Mouse (Mus musculus) testis, adult 2 months (tissue): ENCODE data around the gene Brap. TPM values are rescaled to one million over a fixed set of nuclear protein-coding genes. Genes with fewer than 3 reads are reported as not detected.
"Not testable (repeated sequence)": the region's sequence is repeated elsewhere in the genome, so short reads cannot be mapped to it uniquely, and the experiment has no call there.

Experiments
- H3K27ac ChIP-seq: fragments of 200-500 bp; 2 replicates; pipeline ENCODE4 v1.5.1; 2012; ENCODE audit warnings: low read depth, low read length; ENCODE audit not compliant: control insufficient read depth, insufficient read depth
- H3K27me3 ChIP-seq: fragments of 200-500 bp; 2 replicates; pipeline ENCODE4 v1.6.1; 2012; ENCODE audit warnings: mild to moderate bottlenecking, low read length, moderate library complexity; ENCODE audit not compliant: control insufficient read depth, insufficient read depth
- H3K36me3 ChIP-seq: fragments of 200-500 bp; 2 replicates; pipeline ENCODE4 v1.6.1; 2012; ENCODE audit warnings: mild to moderate bottlenecking, low read length; ENCODE audit not compliant: control insufficient read depth, insufficient read depth
- H3K4me1 ChIP-seq: fragments of 200-500 bp; 2 replicates; pipeline ENCODE4 v1.6.1; 2012; ENCODE audit warnings: low read length; ENCODE audit not compliant: control insufficient read depth, insufficient read depth
- H3K4me3 ChIP-seq: fragments of 200-500 bp; 2 replicates; pipeline ENCODE4 v1.5.1; 2012; ENCODE audit warnings: low read depth, mild to moderate bottlenecking, low read length, moderate library complexity, mixed read lengths; ENCODE audit not compliant: control insufficient read depth
- CTCF ChIP-seq: fragments of 200-500 bp; IDR thresholded peaks from 2 replicates; pipeline ENCODE4 v1.5.1; 2012; ENCODE audit warnings: low read depth, mild to moderate bottlenecking, inconsistent platforms, low read length, moderate library complexity; ENCODE audit not compliant: control insufficient read depth, insufficient read depth, insufficient replicate concordance
- POLR2A ChIP-seq: fragments of 200-500 bp; IDR thresholded peaks from 2 replicates; pipeline ENCODE4 v1.6.1; 2012; ENCODE audit warnings: low read depth, mild to moderate bottlenecking, inconsistent platforms, low read length, moderate library complexity; ENCODE audit not compliant: control insufficient read depth
- polyA plus RNA-seq: library from polyadenylated mRNA; depleted of rRNA; stranded (reverse); fragments of >200 nt; gene quantifications from 2 replicates; pipeline ENCODE4 v1.2.3, GENCODE M21; 2012

Brap gene
- polyA plus RNA-seq, 1 experiment = 116 TPM

GRCm38 (mm10) chr5:121632804-121633203, 27.6 kb upstream of the Brap start:
- Histone ChIP-seq H3K27ac (no peak overlapping the region), H3K4me3 (no peak overlapping the region), H3K27me3 (no peaks in the 10 kb centered on the region), H3K36me3 (no peaks in the 10 kb centered on the region), H3K4me1 (no peaks in the 10 kb centered on the region)
- TF ChIP-seq CTCF (no peak), POLR2A (no peak)

GRCm38 (mm10) chr5:121634668-121635067, 25.7 kb upstream of the Brap start:
- H3K36me3 ChIP-seq = no peaks in the 10 kb centered on the region; the same call in 1 of the 2 replicates
- no peaks in the 10 kb centered on the region for H3K27me3 ChIP-seq
- H3K4me3 ChIP-seq = no peak overlapping the region
- no peak overlapping the region for H3K27ac ChIP-seq
- TF ChIP-seq CTCF = no peak
- no peak for TF ChIP-seq POLR2A
- H3K4me1 ChIP-seq = no peaks in the 10 kb centered on the region

GRCm38 (mm10) chr5:121637296-121637695, 23.1 kb upstream of the Brap start:
- H3K4me3 ChIP-seq = no peak overlapping the region
- H3K36me3 ChIP-seq = no peaks in the 10 kb centered on the region; the same call in 1 of the 2 replicates
- no peaks in the 10 kb centered on the region for H3K27me3 ChIP-seq
- H3K4me1 ChIP-seq = no peaks in the 10 kb centered on the region
- TF ChIP-seq CTCF (no peak), POLR2A (no peak)
- H3K27ac ChIP-seq = no peak overlapping the region

- Histone ChIP-seq H3K4me1 (no peaks in the 10 kb centered on the region), H3K27me3 (no peaks in the 10 kb centered on the region), H3K36me3 (no peaks in the 10 kb centered on the region; the same call in 1 of the 2 replicates), H3K27ac (no peak overlapping the region), H3K4me3 (no peak overlapping the region)
- TF ChIP-seq POLR2A = no peak
- no peak for TF ChIP-seq CTCF
Measured at GRCm38 (mm10) chr5:121639601-121640000, 20.8 kb upstream of the Brap start.

GRCm38 (mm10) chr5:121649134-121649533, 11.2 kb upstream of the Brap start:
- Histone ChIP-seq H3K27ac (no peak overlapping the region), H3K4me1 (no peaks in the 10 kb centered on the region), H3K27me3 (no peaks in the 10 kb centered on the region), H3K36me3 (no peaks in the 10 kb centered on the region; the same call in 1 of the 2 replicates), H3K4me3 (no peak overlapping the region)
- no peak for TF ChIP-seq POLR2A
- TF ChIP-seq CTCF = no peak

- Histone ChIP-seq H3K36me3 (peaks cover 1% of the 10 kb centered on the region; the same call in 1 of the 2 replicates), H3K4me3 (no peak overlapping the region), H3K27ac (no peak overlapping the region), H3K4me1 (no peaks in the 10 kb centered on the region), H3K27me3 (no peaks in the 10 kb centered on the region)
- TF ChIP-seq POLR2A = no peak
- TF ChIP-seq CTCF = no peak
Measured at GRCm38 (mm10) chr5:121654526-121654925, 5.8 kb upstream of the Brap start.

- not testable (repeated sequence) for H3K4me1 ChIP-seq, H3K4me3 ChIP-seq, H3K27ac ChIP-seq, H3K27me3 ChIP-seq, H3K36me3 ChIP-seq
Measured at GRCm38 (mm10) chr5:121656866-121657265, 3.5 kb upstream of the Brap start.

GRCm38 (mm10) chr5:121657656-121658055, 2.7 kb upstream of the Brap start:
- H3K27me3 ChIP-seq, H3K4me1 ChIP-seq: not testable (repeated sequence)

More at GRCm38 (mm10) chr5:121657656-121658055, 2.7 kb upstream of the Brap start:
- not testable (repeated sequence) for H3K36me3 ChIP-seq, H3K27ac ChIP-seq, H3K4me3 ChIP-seq
